Mouse (Mus musculus) heart, adult 9 months (tissue): ENCODE measurements around the gene A930004D18Rik.

Experiments
- DNase-seq, 2 experiments: peaks; one replicate each; pipeline ENCODE4 v3.0.0; 2022; ENCODE audit warnings: low spot score in 2 of 2

Gene A930004D18Rik

DNA sequence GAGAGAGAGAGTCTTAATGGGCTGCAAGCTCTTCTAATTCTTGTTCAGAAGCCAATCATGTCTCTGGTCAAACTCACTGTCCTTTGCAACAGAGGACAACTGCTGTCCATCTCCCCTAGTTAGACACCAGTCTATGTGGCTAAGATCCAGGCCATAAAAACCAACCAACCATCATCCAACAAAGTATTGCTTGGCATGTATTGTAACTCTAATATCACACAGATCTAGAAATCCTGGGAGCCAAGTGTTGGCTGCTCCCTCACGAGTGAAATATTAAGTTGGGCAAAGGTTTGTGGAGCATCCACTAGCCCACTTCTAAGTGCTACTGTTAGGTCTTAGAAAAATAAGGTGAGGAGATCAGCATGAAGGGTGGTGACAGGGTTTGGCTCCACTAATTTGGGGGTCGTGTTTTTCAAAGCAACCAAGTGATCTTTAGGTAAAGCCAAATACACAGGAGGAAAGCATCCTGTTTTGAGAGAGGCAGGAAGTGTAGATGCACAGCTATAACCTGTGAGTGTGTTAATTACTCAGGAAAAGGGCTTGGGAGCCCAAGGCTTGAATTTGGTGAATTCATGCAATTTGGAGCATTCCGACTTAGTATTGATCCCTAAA is 710 bp upstream of the A930004D18Rik start:
- no peak for DNase-seq

GRCm38 (mm10) chr2:18034371-18035250 is 2.9 kb downstream of the A930004D18Rik start:
- DNase-seq = no peak

DNA sequence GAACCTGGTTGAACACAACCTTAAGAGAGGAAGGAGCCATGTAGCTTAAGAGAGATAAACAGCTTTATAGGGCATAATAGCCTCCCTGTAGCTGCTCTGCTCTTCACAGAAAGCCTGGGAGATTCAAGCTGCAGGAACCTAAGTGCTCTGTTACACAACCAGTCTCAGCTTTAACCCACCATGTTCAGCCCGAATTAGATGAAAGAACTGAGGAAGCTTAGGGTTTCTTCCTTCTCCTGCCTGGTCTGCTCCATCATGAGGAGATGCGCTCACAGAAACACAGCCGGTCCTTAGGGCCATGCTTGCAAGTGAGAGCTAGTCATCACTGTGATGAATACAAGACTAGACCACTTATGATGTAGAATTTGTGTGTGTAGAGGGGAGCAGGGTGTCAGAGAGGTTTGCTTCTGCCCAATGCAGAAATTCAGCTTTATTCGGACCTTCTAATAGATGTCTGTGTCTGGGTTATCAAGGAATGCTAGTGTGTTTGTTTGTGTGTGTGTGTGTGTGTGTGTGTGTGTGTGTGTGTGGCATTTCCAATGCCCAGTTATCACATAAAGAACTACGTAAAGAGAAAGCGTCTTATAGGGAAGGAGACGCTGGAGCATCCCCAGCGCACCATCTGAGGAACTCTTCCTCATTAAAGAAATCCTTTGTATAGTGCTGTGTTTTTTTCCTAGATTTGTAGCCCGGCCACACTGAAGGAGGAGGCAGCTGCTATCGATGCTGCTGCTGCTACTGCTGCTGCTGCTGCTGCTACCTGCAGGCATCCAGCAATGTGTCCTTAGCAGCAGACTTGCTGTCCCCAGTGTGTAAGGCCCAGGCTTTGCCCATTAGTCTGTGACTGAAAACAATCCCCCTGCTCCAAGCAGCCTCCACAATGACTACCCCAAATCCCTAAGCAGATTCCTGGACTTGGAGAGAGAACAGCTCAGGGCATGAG is 4.1 kb downstream of the A930004D18Rik start:
- DNase-seq = no peak

DNA sequence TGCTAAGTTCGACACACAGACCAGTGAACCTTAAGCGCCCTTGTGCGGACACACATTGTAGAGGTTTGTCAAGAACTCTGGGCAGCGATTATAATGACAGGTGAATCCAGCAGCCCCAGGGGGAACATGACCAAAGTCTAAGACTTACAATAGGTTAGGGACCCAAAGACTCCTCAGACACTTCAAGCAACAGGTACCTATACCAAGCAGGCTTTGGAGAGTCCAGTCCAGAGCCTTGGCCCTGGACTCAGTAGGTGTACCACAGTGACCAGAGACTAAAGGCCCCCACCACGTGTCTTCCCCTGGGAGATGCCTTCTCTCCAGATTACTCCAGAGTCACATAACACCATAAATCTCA is 5.0 kb downstream of the A930004D18Rik start:
- DNase-seq = no peak

GRCm38 (mm10) chr2:18031831-18032537 is 5.6 kb downstream of the A930004D18Rik start:
- DNase-seq = peak in 1 of 2 experiments; percentile 41

DNA sequence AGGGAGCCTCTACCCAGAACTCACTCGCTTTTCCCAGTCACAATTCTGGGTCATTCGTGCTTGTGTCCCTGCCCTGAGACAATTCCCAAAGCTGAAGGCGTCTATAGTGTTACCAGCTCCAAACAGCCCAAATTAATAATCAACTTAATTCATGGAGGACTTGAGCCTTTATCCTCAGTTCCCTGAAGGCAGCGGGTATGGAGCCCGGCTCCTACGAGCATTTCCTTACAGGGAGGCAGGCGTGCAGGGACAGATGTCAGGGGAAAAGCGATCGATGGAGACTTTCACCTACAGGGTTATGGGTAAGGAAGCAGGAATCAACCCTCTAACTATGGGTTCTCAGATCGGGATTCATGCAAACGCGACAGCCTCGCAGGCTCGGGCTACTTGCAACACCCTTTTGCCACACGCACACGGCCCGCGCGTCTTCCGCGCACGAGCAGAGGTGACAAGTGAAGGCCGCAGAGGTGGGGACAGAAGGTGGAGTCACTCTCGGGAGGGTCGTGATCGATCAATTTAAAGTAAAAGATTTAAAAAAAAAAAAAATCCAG is 6.2 kb downstream of the A930004D18Rik start:
- DNase-seq = peak in 1 of 2 experiments; percentile 37

DNA sequence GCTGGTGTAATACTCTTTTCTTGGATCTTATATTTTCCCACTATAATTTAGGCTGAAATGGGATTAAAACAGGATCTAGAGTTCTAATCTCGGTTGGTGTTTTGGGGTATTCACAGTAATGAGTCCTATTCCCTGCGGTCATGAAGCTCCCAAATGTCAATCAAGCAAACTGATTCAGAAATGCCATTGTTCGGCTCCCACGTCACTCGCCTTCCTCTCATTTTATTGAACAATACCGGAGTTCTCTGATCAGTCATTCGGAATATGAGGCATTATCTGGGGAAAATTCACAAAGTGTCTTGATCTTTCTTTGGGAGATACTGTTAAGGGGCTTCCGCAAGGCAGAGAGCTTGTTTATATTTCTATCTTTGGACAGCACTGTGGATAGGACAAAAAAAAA is 7.0 kb downstream of the A930004D18Rik start:
- DNase-seq = no peak

DNA sequence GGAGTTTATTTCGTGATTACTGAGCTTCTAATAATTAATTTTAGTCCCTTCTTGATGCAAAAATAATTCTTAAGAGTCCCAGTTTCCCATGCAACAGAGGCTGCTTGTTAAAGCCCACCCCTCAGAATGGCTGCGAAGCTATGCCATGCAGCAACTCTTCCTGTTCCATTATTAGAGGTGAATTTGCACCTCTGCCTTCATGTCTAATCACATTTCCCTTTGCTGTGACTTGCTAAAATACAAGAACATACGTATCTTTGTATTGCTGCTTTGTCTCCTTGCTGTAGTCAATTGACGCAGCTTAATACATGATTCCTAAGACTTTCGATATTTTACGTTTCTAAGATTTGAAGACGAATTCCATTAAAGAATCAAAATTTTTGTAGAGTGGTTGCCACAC is 7.9 kb downstream of the A930004D18Rik start:
- DNase-seq = no peak

GRCm38 (mm10) chr2:18028140-18029021 is 9.2 kb downstream of the A930004D18Rik start:
- DNase-seq = peak; percentile 93 to 94

DNA sequence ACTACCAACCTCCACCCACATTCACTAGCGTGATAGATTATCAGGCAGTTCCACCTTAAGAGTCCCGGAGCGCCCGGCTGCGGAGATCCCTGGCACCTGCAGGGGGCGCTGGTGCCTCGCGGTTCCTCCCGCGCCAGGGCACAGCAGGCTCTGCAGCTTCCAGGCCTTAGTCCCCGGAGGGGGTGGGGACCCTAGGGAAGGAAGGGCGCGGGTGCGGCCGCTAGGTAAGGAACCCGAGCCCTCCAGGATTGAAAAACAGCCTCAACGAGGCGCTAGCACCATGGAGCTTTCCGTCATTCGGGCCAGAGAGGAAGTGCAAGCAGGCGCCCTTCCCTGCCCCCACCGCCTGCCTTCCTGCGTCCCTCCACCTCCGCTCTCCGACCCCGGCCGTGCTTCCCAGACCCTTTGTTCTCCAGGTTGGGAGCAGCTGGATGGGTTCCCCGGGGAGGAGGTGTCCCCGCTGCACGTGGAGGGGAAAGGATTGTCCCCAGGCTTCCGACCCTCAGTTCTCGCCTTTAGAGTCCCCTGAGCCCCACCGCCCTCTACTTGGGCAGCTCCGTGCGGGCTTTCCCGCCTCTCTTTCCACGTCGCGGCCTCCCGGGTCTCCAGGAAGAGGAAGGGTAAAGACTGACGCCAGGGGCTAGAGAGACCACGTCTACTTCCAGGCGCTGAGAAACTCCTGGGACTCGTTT is 9.9 kb downstream of the A930004D18Rik start:
- peak; percentile 93 to 95 for DNase-seq

DNA sequence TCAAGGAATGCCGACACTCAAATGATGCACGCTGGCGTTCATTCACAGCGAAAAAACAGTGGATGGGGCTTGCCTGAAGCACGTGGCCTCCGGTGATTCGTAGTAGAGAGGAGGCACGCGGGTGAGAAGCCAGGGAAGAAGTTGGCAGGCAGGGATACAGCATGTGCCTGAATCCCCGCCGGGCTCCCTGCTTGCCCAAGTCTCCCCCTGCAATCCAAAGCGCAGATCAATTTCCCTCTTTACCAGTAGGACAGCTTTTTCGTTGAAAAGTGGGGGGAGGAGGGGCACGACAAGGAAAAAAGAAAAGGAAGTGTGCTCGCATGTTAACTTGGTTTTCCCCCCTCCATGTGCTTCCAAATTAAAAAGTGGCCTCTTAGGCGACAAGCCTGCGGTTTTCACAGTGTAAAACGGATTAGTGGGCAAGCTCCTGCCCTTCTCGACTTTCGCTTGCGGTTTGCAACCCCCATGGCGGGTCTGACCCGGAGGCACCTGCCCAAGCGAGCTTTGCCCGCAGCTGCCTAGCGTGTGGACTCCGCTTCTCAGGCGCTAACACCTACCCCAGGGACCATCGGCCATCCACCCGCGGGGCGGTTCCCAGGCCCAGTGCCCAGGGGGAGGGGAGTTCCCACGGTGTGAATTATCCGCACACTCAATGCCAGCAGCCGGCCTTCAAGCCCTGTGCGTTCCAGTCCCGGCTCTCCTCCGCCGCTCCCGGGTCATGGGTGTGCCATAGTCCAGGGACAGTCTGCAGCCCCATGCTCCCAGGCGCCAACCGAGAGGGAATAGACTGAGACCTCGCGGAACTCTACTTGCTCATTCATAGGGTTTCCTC is 11.2 kb downstream of the A930004D18Rik start:
- DNase-seq = peak; percentile 58 to 67

DNA sequence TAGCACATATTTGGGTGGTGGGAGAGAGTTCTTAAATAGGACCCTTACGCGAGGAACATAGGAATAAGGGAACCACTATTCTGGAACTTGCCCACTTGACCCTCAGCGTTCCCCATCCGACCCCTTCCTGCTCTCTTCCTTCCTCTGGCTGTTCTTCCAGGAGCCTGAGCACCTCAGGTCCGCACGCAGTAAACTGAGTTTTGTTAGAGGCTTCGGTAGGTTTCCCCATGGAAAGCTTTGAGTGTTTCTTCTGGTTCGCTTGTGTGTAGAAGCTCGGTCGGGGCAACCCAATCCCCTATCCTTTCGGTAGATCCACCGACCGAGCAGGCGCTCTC is 11.8 kb downstream of the A930004D18Rik start:
- no peak for DNase-seq

- DNase-seq = no peak
These were observed 12.4 kb downstream of the A930004D18Rik start for GRCm38 (mm10) chr2:18025116-18025515.

GRCm38 (mm10) chr2:18022886-18023285 is 14.7 kb downstream of the A930004D18Rik start:
- no peak for DNase-seq

DNA sequence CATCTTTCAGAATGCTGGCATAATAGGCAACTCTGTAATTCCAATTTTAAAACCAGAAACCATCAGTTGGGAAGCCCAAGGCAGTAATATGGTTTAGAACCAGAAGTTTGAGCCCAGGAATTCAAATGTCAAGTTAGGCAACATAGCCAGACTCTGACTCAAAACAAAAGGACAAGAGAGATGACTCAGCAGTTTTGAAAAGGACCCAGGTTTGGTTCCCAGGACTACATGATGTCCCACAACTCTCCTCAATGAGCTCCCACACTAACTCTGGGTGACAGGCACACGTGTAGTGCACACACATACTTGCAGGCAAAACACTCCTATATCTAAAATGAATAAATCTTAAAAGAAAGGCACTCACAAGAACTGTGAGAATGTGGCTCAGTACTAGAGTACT is 18.4 kb downstream of the A930004D18Rik start:
- DNase-seq = no peak

GRCm38 (mm10) chr2:18017321-18017720 is 20.2 kb downstream of the A930004D18Rik start:
- DNase-seq = no peak

DNA sequence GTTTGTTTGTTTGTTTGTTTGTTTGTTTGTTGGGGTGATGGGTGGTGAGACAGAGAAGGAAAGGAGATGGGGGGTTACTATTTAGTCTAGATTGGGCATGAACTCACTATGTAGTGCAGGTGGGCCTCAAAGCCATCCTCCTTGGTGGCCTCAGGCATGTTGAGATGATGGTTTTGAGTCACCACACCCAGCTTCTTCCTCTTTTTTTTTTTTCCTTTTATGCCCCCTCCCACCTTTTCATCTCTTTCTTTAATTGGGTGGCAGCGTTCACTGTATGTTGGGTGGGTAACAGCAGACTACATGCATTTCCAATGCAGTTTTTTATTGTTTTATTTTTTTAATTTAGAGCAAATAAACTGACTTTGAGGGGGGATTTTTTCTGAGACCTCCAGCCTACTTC is 20.9 kb downstream of the A930004D18Rik start:
- DNase-seq = no peak

DNA sequence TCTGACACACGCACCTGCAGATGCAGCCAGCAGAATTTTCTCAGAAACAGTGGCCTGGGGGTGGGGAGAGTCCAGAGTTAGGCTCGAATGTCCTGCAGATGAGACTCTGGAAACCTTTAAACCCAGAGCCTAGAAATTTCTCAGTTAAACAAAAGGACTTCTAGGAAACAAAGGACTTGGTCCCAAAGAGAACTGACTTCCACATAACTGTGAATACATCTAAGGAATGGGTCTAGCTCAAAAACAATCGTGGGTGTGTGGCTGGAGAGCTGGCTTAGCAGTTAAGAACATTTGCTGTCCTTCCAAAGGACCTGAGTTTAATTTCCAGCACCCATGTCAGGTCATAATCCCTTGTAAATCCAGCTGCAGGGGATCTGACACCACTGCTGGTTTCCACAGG is 22.0 kb downstream of the A930004D18Rik start:
- no peak for DNase-seq

GRCm38 (mm10) chr2:18012866-18013265 is 24.7 kb downstream of the A930004D18Rik start:
- DNase-seq = no peak
